Mouse (Mus musculus): Measurements from ENCODE around the gene Myo10. TPM values are rescaled to one million over a fixed set of nuclear protein-coding genes. Genes with fewer than 3 reads are reported as not detected.

Myo10 gene
- polyA plus RNA-seq (2014; fragmentation: Nextera tagmentation; extraction: Ambion mirVana), result 32.5 and 35.5 TPM in 2 replicates

DNA sequence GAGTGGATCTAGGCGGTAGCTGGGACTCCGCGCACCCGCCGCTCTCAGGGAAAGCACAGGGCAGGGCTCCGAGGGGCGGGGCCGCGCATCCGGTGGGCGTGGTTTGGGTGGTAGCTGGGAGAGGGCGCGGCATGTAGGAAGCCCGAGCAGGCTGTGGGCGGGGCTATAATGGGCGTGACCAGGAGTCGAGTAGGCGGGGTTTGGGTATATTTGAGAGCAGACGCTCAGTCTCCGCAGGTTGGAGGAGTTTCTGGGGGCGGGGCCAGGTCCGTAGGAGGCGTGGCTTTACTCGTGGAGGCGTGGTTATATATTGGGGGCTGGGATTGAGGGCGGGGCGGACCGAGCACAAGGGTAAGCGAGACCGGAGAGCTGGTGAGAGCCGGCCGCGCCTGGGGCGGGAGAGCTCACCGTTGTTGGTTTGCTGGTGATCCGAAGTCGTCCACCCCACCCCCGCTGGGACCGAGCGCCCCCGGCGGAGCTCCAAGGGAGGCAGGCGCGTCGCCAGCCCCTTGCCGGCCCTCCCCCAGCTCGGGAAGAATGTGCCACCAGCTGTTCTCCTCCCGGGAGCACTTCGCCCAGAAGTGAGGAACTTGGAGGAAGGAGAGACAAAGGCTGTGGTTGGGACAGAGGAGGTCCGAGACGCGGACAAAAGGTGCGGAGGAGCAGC lies at the start of gene Myo10:
Gene Myo10 (plus strand): TSS at position 326 of the 667 bp plus-strand sequence.
- ATAC-seq (replicated peaks; ENCODE audit: low FRiP score, low TSS enrichment, low read depth) (peak; percentile 96), DNase-seq (ENCODE audit: low spot score) (peak; percentile 100)
- 0% methylated on average over 53 of the region's 53 CpGs for WGBS
- Histone ChIP-seq H3K36me3 (ENCODE audit: control insufficient read depth, insufficient read depth, low read length) (no peaks in the 10 kb centered on the region), H3K27me3 (replicated peaks; ENCODE audit: control insufficient read depth, insufficient read depth, low read length) (no peaks in the 10 kb centered on the region), H3K4me1 (replicated peaks; ENCODE audit: control insufficient read depth, insufficient read depth, low read length) (peaks cover 35% of the 10 kb centered on the region), H3K27ac (ENCODE audit: low read depth) (peak within 1 kb of the TSS; percentile 95), H3K9me3 (ENCODE audit: control insufficient read depth, low read length) (no peaks in the 10 kb centered on the region), H3K9ac (ENCODE audit: low read length) (peak within 1 kb of the TSS; percentile 90), H3K4me3 (ENCODE audit: low read depth, low read length) (peak within 1 kb of the TSS; percentile 82), H3K4me2 (ENCODE audit: low read length) (peak within 1 kb of the TSS; percentile 58)

DNA sequence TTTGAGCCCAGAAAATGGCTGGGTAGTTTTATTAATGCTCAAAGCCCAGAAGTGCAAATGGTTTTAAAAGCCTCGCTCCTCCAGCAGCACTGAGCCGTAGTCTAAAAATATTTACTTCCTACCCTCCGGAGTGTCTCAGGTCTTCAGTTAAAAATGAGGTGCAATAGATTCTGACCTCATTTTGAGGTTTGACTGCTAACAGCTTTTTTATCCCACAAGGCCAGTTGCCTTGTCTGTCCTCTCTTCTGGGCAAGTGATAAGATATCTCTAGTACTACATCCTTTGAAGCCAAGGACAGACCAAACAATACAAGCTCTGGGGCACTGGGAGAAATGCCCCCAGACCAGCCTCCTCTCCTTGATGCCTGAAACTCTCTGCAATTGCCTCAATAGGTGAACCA lies 49.2 kb upstream of the Myo10 start:
- no peaks in the 10 kb centered on the region for H3K9me3 ChIP-seq (ENCODE audit: control insufficient read depth, low read length)
- DNase-seq (ENCODE audit: low spot score) (no peak), ATAC-seq (replicated peaks; ENCODE audit: low FRiP score, low TSS enrichment, low read depth) (no peak)
- H3K36me3 ChIP-seq (ENCODE audit: control insufficient read depth, insufficient read depth, low read length), result no peaks in the 10 kb centered on the region
- H3K4me3 ChIP-seq (ENCODE audit: low read depth, low read length), result no peak overlapping the region
- no peaks in the 10 kb centered on the region for H3K27me3 ChIP-seq (replicated peaks; ENCODE audit: control insufficient read depth, insufficient read depth, low read length)
- no peak overlapping the region for H3K9ac ChIP-seq (ENCODE audit: low read length)
- 31% methylated on average over 3 of the region's 3 CpGs for WGBS
- H3K4me2 ChIP-seq (ENCODE audit: low read length), result no peak overlapping the region
- no peak overlapping the region for H3K27ac ChIP-seq (ENCODE audit: low read depth)
- H3K4me1 ChIP-seq (replicated peaks; ENCODE audit: control insufficient read depth, insufficient read depth, low read length), result no peaks in the 10 kb centered on the region

DNA sequence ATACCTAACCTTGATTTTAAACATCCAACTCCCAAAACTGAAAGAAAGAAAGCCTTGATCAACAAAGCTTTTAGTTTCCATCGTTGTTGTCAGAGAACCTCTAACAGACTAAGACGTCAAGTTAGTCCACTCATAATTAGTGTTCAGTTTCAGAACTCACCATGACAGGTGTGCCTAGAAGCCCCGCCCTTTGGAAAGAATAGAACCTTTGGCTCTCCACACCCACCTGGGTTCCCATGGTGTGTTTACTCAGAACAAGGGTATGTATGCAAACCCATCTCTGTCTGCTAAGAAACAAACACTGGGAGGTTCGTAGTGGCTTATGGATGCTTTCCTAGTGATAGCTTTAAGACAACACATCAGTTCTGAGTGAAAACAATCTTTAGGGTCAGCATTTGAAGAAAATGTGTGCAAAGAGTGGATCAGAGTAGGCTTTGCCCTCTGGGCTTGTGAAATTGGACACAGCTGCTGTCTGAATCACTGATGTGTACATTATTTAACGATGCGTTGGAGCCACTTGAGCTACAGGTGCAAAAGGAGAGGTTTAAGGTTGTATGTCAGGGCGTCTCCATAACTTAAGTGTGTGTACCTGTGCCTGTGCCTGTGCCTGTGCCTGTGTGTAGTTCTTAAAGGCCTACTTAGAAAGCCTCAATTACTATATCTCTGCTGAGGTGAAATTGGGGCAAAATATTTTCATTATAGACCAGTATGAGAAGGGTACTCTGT lies 48.3 kb upstream of the Myo10 start:
- no peak for DNase-seq (ENCODE audit: low spot score)
- Histone ChIP-seq H3K4me2 (ENCODE audit: low read length) (no peak overlapping the region), H3K27ac (ENCODE audit: low read depth) (no peak overlapping the region), H3K9ac (ENCODE audit: low read length) (no peak overlapping the region), H3K36me3 (ENCODE audit: control insufficient read depth, insufficient read depth, low read length) (no peaks in the 10 kb centered on the region), H3K4me1 (replicated peaks; ENCODE audit: control insufficient read depth, insufficient read depth, low read length) (no peaks in the 10 kb centered on the region), H3K27me3 (replicated peaks; ENCODE audit: control insufficient read depth, insufficient read depth, low read length) (no peaks in the 10 kb centered on the region), H3K4me3 (ENCODE audit: low read depth, low read length) (no peak overlapping the region), H3K9me3 (ENCODE audit: control insufficient read depth, low read length) (no peaks in the 10 kb centered on the region)
- no peak for ATAC-seq (replicated peaks; ENCODE audit: low FRiP score, low TSS enrichment, low read depth)
- 80% methylated on average over 7 of the region's 7 CpGs for WGBS

DNA sequence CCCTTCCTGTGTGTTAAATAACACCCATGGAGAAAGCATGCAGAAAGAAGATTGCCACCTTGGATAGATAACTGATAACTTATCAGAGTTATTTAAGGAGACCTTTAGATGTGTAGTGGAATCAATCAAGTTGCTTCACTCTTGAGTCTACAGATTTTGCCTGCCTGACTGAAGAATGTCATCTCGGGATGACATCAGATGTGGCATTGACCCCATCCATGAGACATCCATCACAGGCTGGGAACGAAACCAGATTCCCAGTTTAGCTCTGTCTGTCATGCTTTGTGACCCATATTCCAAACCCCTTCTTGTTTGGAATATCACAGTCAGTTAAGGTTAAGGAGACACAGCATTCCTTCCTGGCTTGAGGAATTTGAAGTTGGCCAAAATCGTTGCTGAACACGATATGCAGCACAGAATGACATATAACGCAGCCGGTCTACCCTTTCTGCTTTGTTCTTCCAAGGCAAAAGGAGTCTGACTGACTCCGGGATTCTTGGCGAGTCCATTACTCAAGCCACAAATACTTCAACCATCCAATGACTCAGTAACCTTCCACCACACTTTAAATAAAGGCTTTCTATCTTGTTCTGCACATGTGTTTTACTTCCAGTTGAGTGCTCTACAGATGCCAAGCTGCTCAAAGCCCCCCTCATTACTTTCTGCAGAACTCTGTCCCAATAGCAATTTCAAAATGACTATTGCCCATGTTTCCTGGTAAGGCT lies 44.8 kb upstream of the Myo10 start:
- no peak overlapping the region for H3K4me2 ChIP-seq (ENCODE audit: low read length)
- H3K27ac ChIP-seq (ENCODE audit: low read depth), result no peak overlapping the region
- DNase-seq (ENCODE audit: low spot score) (no peak), ATAC-seq (replicated peaks; ENCODE audit: low FRiP score, low TSS enrichment, low read depth) (no peak)
- no peak overlapping the region for H3K4me3 ChIP-seq (ENCODE audit: low read depth, low read length)
- no peaks in the 10 kb centered on the region for H3K36me3 ChIP-seq (ENCODE audit: control insufficient read depth, insufficient read depth, low read length)
- H3K27me3 ChIP-seq (replicated peaks; ENCODE audit: control insufficient read depth, insufficient read depth, low read length), result no peaks in the 10 kb centered on the region
- no peak overlapping the region for H3K9ac ChIP-seq (ENCODE audit: low read length)
- no peaks in the 10 kb centered on the region for H3K9me3 ChIP-seq (ENCODE audit: control insufficient read depth, low read length)
- 72% methylated on average over 8 of the region's 8 CpGs for WGBS
- no peaks in the 10 kb centered on the region for H3K4me1 ChIP-seq (replicated peaks; ENCODE audit: control insufficient read depth, insufficient read depth, low read length)

DNA sequence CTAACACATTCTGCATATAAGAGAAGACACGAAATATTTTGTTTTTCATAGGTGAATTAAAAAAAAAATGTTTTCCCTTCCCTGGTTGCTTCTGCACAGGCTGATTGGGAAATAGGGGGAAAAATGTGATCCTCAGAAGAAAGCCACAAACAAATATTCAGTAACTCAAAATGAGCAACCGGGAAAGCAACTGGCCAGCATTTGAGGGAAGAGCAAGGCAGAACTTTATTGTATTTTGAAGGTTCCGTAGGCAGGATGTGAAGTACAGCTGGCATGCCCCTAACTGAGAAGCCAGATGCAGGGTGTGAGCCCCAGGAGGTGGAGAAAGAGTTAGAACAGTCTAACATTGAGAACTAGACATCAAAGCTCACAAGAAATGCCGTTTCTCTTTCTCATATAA lies 44.0 kb upstream of the Myo10 start:
- no peak overlapping the region for H3K4me3 ChIP-seq (ENCODE audit: low read depth, low read length)
- no peaks in the 10 kb centered on the region for H3K27me3 ChIP-seq (replicated peaks; ENCODE audit: control insufficient read depth, insufficient read depth, low read length)
- no peaks in the 10 kb centered on the region for H3K36me3 ChIP-seq (ENCODE audit: control insufficient read depth, insufficient read depth, low read length)
- H3K27ac ChIP-seq (ENCODE audit: low read depth), result no peak overlapping the region
- H3K4me2 ChIP-seq (ENCODE audit: low read length), result no peak overlapping the region
- H3K4me1 ChIP-seq (replicated peaks; ENCODE audit: control insufficient read depth, insufficient read depth, low read length), result no peaks in the 10 kb centered on the region
- ATAC-seq (replicated peaks; ENCODE audit: low FRiP score, low TSS enrichment, low read depth) (no peak), DNase-seq (ENCODE audit: low spot score) (no peak)
- no peaks in the 10 kb centered on the region for H3K9me3 ChIP-seq (ENCODE audit: control insufficient read depth, low read length)
- H3K9ac ChIP-seq (ENCODE audit: low read length), result no peak overlapping the region
- whole genome bisulfite sequencing, result 72% methylated on average over 4 of the region's 4 CpGs

DNA sequence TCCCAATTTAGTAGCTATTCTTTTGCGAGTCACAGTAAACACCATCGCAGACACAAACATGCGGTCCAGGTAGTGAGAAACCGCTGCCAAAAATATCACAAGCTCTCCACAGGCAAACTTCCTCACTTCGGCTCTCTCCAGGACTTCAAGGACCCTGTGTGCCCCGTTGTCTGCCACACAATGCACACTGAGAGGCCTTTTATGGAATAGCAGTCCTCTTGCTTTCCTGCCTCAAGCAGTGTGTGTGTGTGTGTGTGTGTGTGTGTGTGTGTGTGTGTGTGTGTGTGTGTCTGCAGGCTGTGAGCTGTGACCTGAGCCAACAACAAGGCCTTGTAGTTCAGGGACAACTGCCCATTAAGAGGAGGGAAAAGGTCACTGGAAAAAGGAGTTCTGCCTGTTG lies 41.6 kb upstream of the Myo10 start:
- H3K27ac ChIP-seq (ENCODE audit: low read depth), result no peak overlapping the region

DNA sequence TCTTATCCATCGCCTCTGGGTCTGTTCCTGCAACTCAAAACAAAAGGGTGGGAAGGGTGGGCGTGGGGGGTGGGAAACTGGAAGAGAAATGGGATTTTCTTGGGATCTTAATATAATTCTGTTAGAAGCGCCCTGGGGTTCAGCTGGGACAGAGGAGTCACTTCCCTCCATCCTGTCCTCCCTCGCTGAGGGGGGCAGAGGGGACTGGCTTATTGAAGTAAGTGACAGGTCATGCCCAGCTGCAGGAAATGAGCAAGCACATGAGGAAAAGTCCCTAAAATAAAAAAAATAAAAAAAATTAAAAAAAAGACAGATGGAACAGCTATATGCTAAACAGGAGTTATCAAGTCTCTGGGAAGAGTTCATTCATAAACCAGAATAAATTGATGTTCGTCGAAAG lies 40.3 kb upstream of the Myo10 start:
- 64% methylated on average over 6 of the region's 6 CpGs for WGBS
- H3K27ac ChIP-seq (ENCODE audit: low read depth), result no peak overlapping the region
- ATAC-seq (replicated peaks; ENCODE audit: low FRiP score, low TSS enrichment, low read depth), result no peak
- no peaks in the 10 kb centered on the region for H3K36me3 ChIP-seq (ENCODE audit: control insufficient read depth, insufficient read depth, low read length)
- H3K27me3 ChIP-seq (replicated peaks; ENCODE audit: control insufficient read depth, insufficient read depth, low read length), result no peaks in the 10 kb centered on the region
- H3K4me3 ChIP-seq (ENCODE audit: low read depth, low read length), result no peak overlapping the region
- H3K9ac ChIP-seq (ENCODE audit: low read length), result no peak overlapping the region
- no peaks in the 10 kb centered on the region for H3K9me3 ChIP-seq (ENCODE audit: control insufficient read depth, low read length)
- DNase-seq (ENCODE audit: low spot score), result no peak
- peaks cover 12% of the 10 kb centered on the region; the same call in 1 of the 2 replicates for H3K4me1 ChIP-seq (replicated peaks; ENCODE audit: control insufficient read depth, insufficient read depth, low read length)
- H3K4me2 ChIP-seq (ENCODE audit: low read length), result no peak overlapping the region

More for the DNA sequence above, 41.6 kb upstream of the Myo10 start:
- Histone ChIP-seq H3K4me3 (ENCODE audit: low read depth, low read length) (no peak overlapping the region), H3K36me3 (ENCODE audit: control insufficient read depth, insufficient read depth, low read length) (no peaks in the 10 kb centered on the region), H3K9ac (ENCODE audit: low read length) (no peak overlapping the region), H3K4me2 (ENCODE audit: low read length) (no peak overlapping the region), H3K4me1 (replicated peaks; ENCODE audit: control insufficient read depth, insufficient read depth, low read length) (0 out of 2 replicates have a peak, but pooled peaks cover 3% of the 10 kb centered on the region), H3K27me3 (replicated peaks; ENCODE audit: control insufficient read depth, insufficient read depth, low read length) (no peaks in the 10 kb centered on the region), H3K9me3 (ENCODE audit: control insufficient read depth, low read length) (no peaks in the 10 kb centered on the region)
- 62% methylated on average over 6 of the region's 6 CpGs for WGBS
- DNase-seq (ENCODE audit: low spot score) (no peak), ATAC-seq (replicated peaks; ENCODE audit: low FRiP score, low TSS enrichment, low read depth) (no peak)

DNA sequence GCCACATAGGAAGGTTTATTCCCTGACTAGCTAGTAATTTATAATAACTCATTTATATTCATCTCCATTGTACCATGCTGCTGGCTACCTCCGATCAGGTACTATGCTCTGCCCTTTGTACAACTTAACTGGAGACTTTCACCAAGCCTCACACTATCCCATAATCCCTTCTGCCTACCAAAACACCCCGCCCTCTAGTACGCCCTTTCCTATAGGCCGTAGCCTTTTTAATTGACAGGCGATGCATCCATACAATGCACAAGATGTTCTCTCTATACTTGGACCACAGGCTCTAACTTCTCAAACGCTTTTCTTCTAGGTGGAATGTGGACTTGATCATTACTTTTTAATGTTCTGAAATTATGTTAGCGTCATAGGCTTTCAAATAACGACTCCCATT lies 39.0 kb upstream of the Myo10 start:
- WGBS, result 92% methylated on average over 8 of the region's 8 CpGs
- ATAC-seq (replicated peaks; ENCODE audit: low FRiP score, low TSS enrichment, low read depth) (no peak), DNase-seq (ENCODE audit: low spot score) (no peak)
- H3K4me3 ChIP-seq (ENCODE audit: low read depth, low read length), result no peak overlapping the region
- H3K4me2 ChIP-seq (ENCODE audit: low read length), result no peak overlapping the region
- peaks cover 21% of the 10 kb centered on the region for H3K4me1 ChIP-seq (replicated peaks; ENCODE audit: control insufficient read depth, insufficient read depth, low read length)
- H3K27ac ChIP-seq (ENCODE audit: low read depth), result no peak overlapping the region
- no peaks in the 10 kb centered on the region for H3K9me3 ChIP-seq (ENCODE audit: control insufficient read depth, low read length)
- no peak overlapping the region for H3K9ac ChIP-seq (ENCODE audit: low read length)
- H3K36me3 ChIP-seq (ENCODE audit: control insufficient read depth, insufficient read depth, low read length), result no peaks in the 10 kb centered on the region
- H3K27me3 ChIP-seq (replicated peaks; ENCODE audit: control insufficient read depth, insufficient read depth, low read length), result no peaks in the 10 kb centered on the region

Measured in intestine, embryonic 14.5 days (tissue).